Mouse (Mus musculus): ENCODE results near the gene Syt7. TPM values are rescaled to one million over a fixed set of nuclear protein-coding genes. Genes with fewer than 3 reads are reported as not detected.

Syt7 gene
- polyA plus RNA-seq, 1 experiment from 2014 or later = 12.0 TPM

GRCm38 (mm10) chr19:10436726-10437125, 47.8 kb downstream of the Syt7 start:
- Histone ChIP-seq H3K36me3 (replicated peaks; ENCODE audit: control insufficient read depth, insufficient read depth) (peaks cover 24% of the 10 kb centered on the region), H3K27ac (no peak overlapping the region), H3K9me3 (ENCODE audit: control insufficient read depth, low read length) (no peaks in the 10 kb centered on the region), H3K4me2 (replicated peaks) (no peak overlapping the region), H3K4me1 (replicated peaks; ENCODE audit: control insufficient read depth, insufficient read depth, low read length) (no peaks in the 10 kb centered on the region), H3K4me3 (replicated peaks; ENCODE audit: low read length) (no peak overlapping the region), H3K9ac (no peak overlapping the region), H3K27me3 (ENCODE audit: control insufficient read depth, insufficient read depth, low read length) (no peaks in the 10 kb centered on the region)
- ATAC-seq (ENCODE audit: low FRiP score) = 0 out of 2 replicates have a peak, but pooled peaks have one; percentile 4
- DNase-seq (ENCODE audit: low spot score) = no peak
- WGBS = 41% methylated on average over 1 of the region's 1 CpGs

DNA sequence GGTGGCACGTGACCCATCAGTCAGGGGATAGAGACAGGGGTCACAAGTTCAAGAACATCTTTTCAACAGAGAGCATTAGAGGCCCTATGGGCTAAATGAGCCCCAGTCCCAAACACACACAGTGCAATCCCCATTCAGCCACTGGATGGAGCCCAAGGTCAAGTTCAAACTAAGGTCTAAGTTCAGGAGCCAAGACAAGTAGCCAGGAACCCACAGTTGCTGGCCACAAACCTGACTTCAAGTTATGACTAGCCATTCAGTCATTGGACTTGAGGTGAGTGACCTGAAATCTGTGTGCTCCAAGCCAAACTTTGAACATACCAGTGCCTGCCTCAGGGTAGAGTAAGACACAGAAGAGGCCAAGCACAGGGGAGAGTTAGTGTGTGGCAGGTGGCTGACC, 48.6 kb downstream of the Syt7 start:
- Histone ChIP-seq H3K9ac (no peak overlapping the region), H3K4me3 (replicated peaks; ENCODE audit: low read length) (no peak overlapping the region), H3K9me3 (ENCODE audit: control insufficient read depth, low read length) (no peaks in the 10 kb centered on the region), H3K27ac (no peak overlapping the region), H3K36me3 (replicated peaks; ENCODE audit: control insufficient read depth, insufficient read depth) (peaks cover 24% of the 10 kb centered on the region), H3K27me3 (ENCODE audit: control insufficient read depth, insufficient read depth, low read length) (no peaks in the 10 kb centered on the region), H3K4me2 (replicated peaks) (no peak overlapping the region), H3K4me1 (replicated peaks; ENCODE audit: control insufficient read depth, insufficient read depth, low read length) (no peaks in the 10 kb centered on the region)
- 71% methylated on average over 1 of the region's 1 CpGs for WGBS
- DNase-seq (ENCODE audit: low spot score) (no peak), ATAC-seq (ENCODE audit: low FRiP score) (no peak)

- peaks cover 57% of the 10 kb centered on the region for H3K36me3 ChIP-seq (replicated peaks; ENCODE audit: control insufficient read depth, insufficient read depth)
- no peaks in the 10 kb centered on the region for H3K4me1 ChIP-seq (replicated peaks; ENCODE audit: control insufficient read depth, insufficient read depth, low read length)
- H3K9ac ChIP-seq = no peak overlapping the region
- DNase-seq (ENCODE audit: low spot score) (no peak), ATAC-seq (ENCODE audit: low FRiP score) (no peak)
- no peak overlapping the region for H3K4me3 ChIP-seq (replicated peaks; ENCODE audit: low read length)
- H3K27ac ChIP-seq = no peak overlapping the region
- no peaks in the 10 kb centered on the region for H3K9me3 ChIP-seq (ENCODE audit: control insufficient read depth, low read length)
- no peaks in the 10 kb centered on the region for H3K27me3 ChIP-seq (ENCODE audit: control insufficient read depth, insufficient read depth, low read length)
- 94% methylated on average over 15 of the region's 15 CpGs for WGBS
- no peak overlapping the region for H3K4me2 ChIP-seq (replicated peaks)
Measured at GRCm38 (mm10) chr19:10444685-10445369, 55.9 kb downstream of the Syt7 start.

GRCm38 (mm10) chr19:10448275-10448674, 59.4 kb downstream of the Syt7 start:
- H3K4me3 ChIP-seq (replicated peaks; ENCODE audit: low read length) = no peak overlapping the region
- H3K4me1 ChIP-seq (replicated peaks; ENCODE audit: control insufficient read depth, insufficient read depth, low read length) = no peaks in the 10 kb centered on the region
- no peak overlapping the region for H3K27ac ChIP-seq
- H3K9ac ChIP-seq = no peak overlapping the region
- H3K9me3 ChIP-seq (ENCODE audit: control insufficient read depth, low read length) = no peaks in the 10 kb centered on the region
- DNase-seq (ENCODE audit: low spot score) (no peak), ATAC-seq (ENCODE audit: low FRiP score) (no peak)
- no peaks in the 10 kb centered on the region for H3K27me3 ChIP-seq (ENCODE audit: control insufficient read depth, insufficient read depth, low read length)
- peaks cover 38% of the 10 kb centered on the region for H3K36me3 ChIP-seq (replicated peaks; ENCODE audit: control insufficient read depth, insufficient read depth)
- 95% methylated on average over 7 of the region's 7 CpGs for WGBS
- H3K4me2 ChIP-seq (replicated peaks) = no peak overlapping the region

DNA sequence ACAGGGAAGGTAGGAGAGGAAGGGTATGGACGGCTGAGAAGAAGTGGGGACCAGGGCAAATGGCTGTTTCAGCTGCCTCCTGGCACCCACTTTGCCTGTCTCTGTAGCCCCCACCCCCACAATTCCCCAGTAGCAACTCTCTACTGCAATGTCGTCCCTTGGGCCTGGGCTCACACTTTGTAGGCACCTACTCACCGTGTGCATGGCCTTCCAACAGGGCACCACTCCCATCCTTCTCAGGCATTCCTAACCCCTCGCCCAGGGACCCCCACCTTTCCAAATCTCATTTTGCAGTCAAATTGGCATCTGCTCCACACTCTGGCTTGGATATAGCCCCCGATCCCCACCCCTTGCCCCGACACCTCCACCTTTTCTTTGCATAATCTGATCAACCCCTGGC, 60.3 kb downstream of the Syt7 start:
- no peaks in the 10 kb centered on the region for H3K4me1 ChIP-seq (replicated peaks; ENCODE audit: control insufficient read depth, insufficient read depth, low read length)
- 78% methylated on average over 6 of the region's 6 CpGs for WGBS
- H3K9ac ChIP-seq = no peak overlapping the region
- no peaks in the 10 kb centered on the region for H3K27me3 ChIP-seq (ENCODE audit: control insufficient read depth, insufficient read depth, low read length)
- ATAC-seq (ENCODE audit: low FRiP score) (no peak), DNase-seq (ENCODE audit: low spot score) (no peak)
- H3K4me3 ChIP-seq (replicated peaks; ENCODE audit: low read length) = no peak overlapping the region
- no peaks in the 10 kb centered on the region for H3K9me3 ChIP-seq (ENCODE audit: control insufficient read depth, low read length)
- no peak overlapping the region for H3K27ac ChIP-seq
- peaks cover 29% of the 10 kb centered on the region for H3K36me3 ChIP-seq (replicated peaks; ENCODE audit: control insufficient read depth, insufficient read depth)
- no peak overlapping the region for H3K4me2 ChIP-seq (replicated peaks)

DNA sequence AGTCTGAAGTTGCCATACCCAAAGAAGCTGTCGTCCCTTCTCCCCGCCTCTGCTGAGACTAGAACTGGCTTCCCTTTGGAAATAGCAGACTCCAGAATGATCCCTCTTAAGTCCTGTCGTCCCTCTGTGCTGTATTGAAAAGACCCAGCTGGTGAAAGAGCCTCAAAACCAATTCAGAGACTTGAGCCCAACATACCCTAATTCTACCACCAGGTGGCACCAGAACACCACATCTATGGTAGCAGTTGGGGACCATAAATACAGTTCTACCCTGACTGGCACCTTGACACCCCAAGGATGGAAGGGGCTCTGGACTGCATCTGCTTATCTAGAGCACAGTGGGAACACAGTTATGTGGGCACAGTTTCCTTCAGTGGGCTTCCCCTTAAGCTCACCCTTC, 60.8 kb downstream of the Syt7 start:
- 6% methylated on average over 3 of the region's 3 CpGs for WGBS
- H3K9ac ChIP-seq = no peak overlapping the region
- H3K27me3 ChIP-seq (ENCODE audit: control insufficient read depth, insufficient read depth, low read length) = peaks cover 2% of the 10 kb centered on the region; the same call in 1 of the 2 replicates
- no peak overlapping the region for H3K4me3 ChIP-seq (replicated peaks; ENCODE audit: low read length)
- no peaks in the 10 kb centered on the region for H3K9me3 ChIP-seq (ENCODE audit: control insufficient read depth, low read length)
- no peak overlapping the region for H3K4me2 ChIP-seq (replicated peaks)
- no peaks in the 10 kb centered on the region for H3K4me1 ChIP-seq (replicated peaks; ENCODE audit: control insufficient read depth, insufficient read depth, low read length)
- H3K27ac ChIP-seq = no peak overlapping the region
- peaks cover 24% of the 10 kb centered on the region for H3K36me3 ChIP-seq (replicated peaks; ENCODE audit: control insufficient read depth, insufficient read depth)
- ATAC-seq (ENCODE audit: low FRiP score) (peak; percentile 32; the same call in 1 of the 2 replicates), DNase-seq (ENCODE audit: low spot score) (peak; percentile 93)

DNA sequence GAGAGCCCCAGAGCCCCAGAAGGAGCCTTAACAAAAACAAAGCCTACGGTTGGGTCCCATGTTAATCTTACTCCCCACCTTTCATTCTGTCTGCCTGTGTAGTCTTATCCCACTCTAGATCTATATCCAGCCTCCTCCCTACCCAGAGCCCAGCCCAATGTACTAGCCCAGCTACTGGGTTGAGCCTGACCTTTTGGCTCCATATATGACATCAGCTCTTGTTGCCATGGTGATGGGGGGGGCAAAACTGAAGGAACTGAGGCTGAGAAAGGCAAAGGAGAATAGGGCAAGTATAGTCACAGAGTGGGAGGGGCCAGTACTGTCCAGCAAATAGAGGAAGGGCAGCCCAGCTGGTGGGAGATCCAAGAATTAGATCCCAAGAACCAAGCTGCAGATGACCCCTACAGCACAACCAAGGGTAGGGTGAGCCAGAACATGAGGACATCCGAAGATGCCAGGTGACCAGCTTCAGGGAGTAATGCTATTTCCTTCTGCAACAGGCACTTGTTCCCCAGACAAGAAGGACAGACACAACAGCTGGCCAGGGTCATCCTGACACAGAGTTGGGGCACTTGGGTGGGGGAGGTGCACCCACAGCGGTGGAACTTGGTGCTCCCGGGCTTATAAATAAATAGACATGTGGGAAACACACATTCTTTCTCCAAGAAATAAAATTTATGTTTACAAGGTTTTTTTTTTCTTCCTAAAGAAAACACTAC, 66.0 kb downstream of the Syt7 start:
- no peak for DNase-seq (ENCODE audit: low spot score)
- Histone ChIP-seq H3K27me3 (ENCODE audit: control insufficient read depth, insufficient read depth, low read length) (peaks cover 48% of the 10 kb centered on the region), H3K36me3 (replicated peaks; ENCODE audit: control insufficient read depth, insufficient read depth) (no peaks in the 10 kb centered on the region), H3K4me3 (replicated peaks; ENCODE audit: low read length) (no peak overlapping the region), H3K4me1 (replicated peaks; ENCODE audit: control insufficient read depth, insufficient read depth, low read length) (peaks cover 14% of the 10 kb centered on the region; the same call in 1 of the 2 replicates), H3K9me3 (ENCODE audit: control insufficient read depth, low read length) (no peaks in the 10 kb centered on the region), H3K4me2 (replicated peaks) (no peak overlapping the region), H3K27ac (no peak overlapping the region), H3K9ac (no peak overlapping the region)
- 70% methylated on average over 4 of the region's 4 CpGs for WGBS
- ATAC-seq (ENCODE audit: low FRiP score) = no peak

GRCm38 (mm10) chr19:10455437-10455806, 66.5 kb downstream of the Syt7 start:
- DNase-seq (ENCODE audit: low spot score) (no peak), ATAC-seq (ENCODE audit: low FRiP score) (no peak)
- Histone ChIP-seq H3K9ac (no peak overlapping the region), H3K4me1 (replicated peaks; ENCODE audit: control insufficient read depth, insufficient read depth, low read length) (peaks cover 14% of the 10 kb centered on the region; the same call in 1 of the 2 replicates), H3K27me3 (ENCODE audit: control insufficient read depth, insufficient read depth, low read length) (peaks cover 50% of the 10 kb centered on the region), H3K36me3 (replicated peaks; ENCODE audit: control insufficient read depth, insufficient read depth) (no peaks in the 10 kb centered on the region), H3K9me3 (ENCODE audit: control insufficient read depth, low read length) (no peaks in the 10 kb centered on the region), H3K27ac (no peak overlapping the region), H3K4me2 (replicated peaks) (no peak overlapping the region), H3K4me3 (replicated peaks; ENCODE audit: low read length) (no peak overlapping the region)
- 75% methylated on average over 3 of the region's 3 CpGs for WGBS

- peaks cover 60% of the 10 kb centered on the region for H3K27me3 ChIP-seq (ENCODE audit: control insufficient read depth, insufficient read depth, low read length)
- WGBS = under 1% methylated on average over 85 of the region's 96 CpGs
Measured at GRCm38 (mm10) chr19:10456752-10457483, 68.0 kb downstream of the Syt7 start, which contains the start of gene Lrrc10b. Gene Lrrc10b, minus strand, starts transcription at chr19:10457473.

More at GRCm38 (mm10) chr19:10456752-10457483, 68.0 kb downstream of the Syt7 start, which contains the start of gene Lrrc10b:
- Histone ChIP-seq H3K9me3 (ENCODE audit: control insufficient read depth, low read length) (no peaks in the 10 kb centered on the region), H3K4me1 (replicated peaks; ENCODE audit: control insufficient read depth, insufficient read depth, low read length) (peaks cover 14% of the 10 kb centered on the region; the same call in 1 of the 2 replicates), H3K4me2 (replicated peaks) (peak within 1 kb of the TSS; percentile 83), H3K4me3 (replicated peaks; ENCODE audit: low read length) (peak within 1 kb of the TSS; percentile 50), H3K9ac (peak within 1 kb of the TSS; percentile 54), H3K27ac (peak within 1 kb of the TSS; percentile 72), H3K36me3 (replicated peaks; ENCODE audit: control insufficient read depth, insufficient read depth) (no peaks in the 10 kb centered on the region)
- ATAC-seq (ENCODE audit: low FRiP score) = peak; percentile 64
- peak; percentile 81 for DNase-seq (ENCODE audit: low spot score)

Data from hindbrain, embryonic 14.5 days (tissue).